Mouse (Mus musculus): ENCODE results near the gene Grm8. TPM values are rescaled to one million over a fixed set of nuclear protein-coding genes. Genes with fewer than 3 reads are reported as not detected.

Grm8 gene
- polyA plus RNA-seq, 1 experiment from 2014 or later: not detected

- ATAC-seq (no peak), DNase-seq (no peak)
- Histone ChIP-seq H3K27me3 (ENCODE audit: insufficient read depth, low read length) (no peaks in the 10 kb centered on the region), H3K4me1 (ENCODE audit: insufficient read depth) (no peaks in the 10 kb centered on the region), H3K4me3 (ENCODE audit: low read depth, low read length) (no peak overlapping the region), H3K4me2 (ENCODE audit: low read depth, low read length) (no peak overlapping the region), H3K36me3 (replicated peaks; ENCODE audit: insufficient read depth, low read length) (no peaks in the 10 kb centered on the region), H3K9ac (replicated peaks) (no peak overlapping the region), H3K27ac (ENCODE audit: low read depth) (no peak overlapping the region), H3K9me3 (ENCODE audit: low read length) (no peaks in the 10 kb centered on the region)
- no peak for TF ChIP-seq EP300 (IDR thresholded peaks at IDR 0.05; ENCODE audit: low read depth)
- no peak for TF ChIP-seq CTCF (IDR thresholded peaks at IDR 0.05; ENCODE audit: low read depth)
Observed at GRCm38 (mm10) chr6:27904358-27904757, 230.6 kb downstream of the Grm8 start.

- Histone ChIP-seq H3K9me3 (ENCODE audit: low read length) (no peaks in the 10 kb centered on the region), H3K4me3 (ENCODE audit: low read depth, low read length) (no peak overlapping the region), H3K4me2 (ENCODE audit: low read depth, low read length) (no peak overlapping the region), H3K36me3 (replicated peaks; ENCODE audit: insufficient read depth, low read length) (no peaks in the 10 kb centered on the region), H3K27me3 (ENCODE audit: insufficient read depth, low read length) (no peaks in the 10 kb centered on the region), H3K4me1 (ENCODE audit: insufficient read depth) (no peaks in the 10 kb centered on the region), H3K27ac (ENCODE audit: low read depth) (no peak overlapping the region), H3K9ac (replicated peaks) (no peak overlapping the region)
- DNase-seq (no peak), ATAC-seq (no peak)
- TF ChIP-seq CTCF (IDR thresholded peaks at IDR 0.05; ENCODE audit: low read depth) (no peak), EP300 (IDR thresholded peaks at IDR 0.05; ENCODE audit: low read depth) (no peak)
- WGBS (ENCODE audit: insufficient replicate concordance): 72% methylated on average over 1 of the region's 1 CpGs
Observed at GRCm38 (mm10) chr6:27902224-27902623, 232.8 kb downstream of the Grm8 start.

- Histone ChIP-seq H3K9ac (replicated peaks) (no peak overlapping the region), H3K9me3 (ENCODE audit: low read length) (no peaks in the 10 kb centered on the region), H3K27ac (ENCODE audit: low read depth) (no peak overlapping the region), H3K4me2 (ENCODE audit: low read depth, low read length) (no peak overlapping the region), H3K4me3 (ENCODE audit: low read depth, low read length) (no peak overlapping the region), H3K4me1 (ENCODE audit: insufficient read depth) (no peaks in the 10 kb centered on the region), H3K27me3 (ENCODE audit: insufficient read depth, low read length) (no peaks in the 10 kb centered on the region), H3K36me3 (replicated peaks; ENCODE audit: insufficient read depth, low read length) (no peaks in the 10 kb centered on the region)
- DNase-seq (no peak), ATAC-seq (no peak)
- WGBS (ENCODE audit: insufficient replicate concordance): 63% methylated on average over 3 of the region's 3 CpGs
- TF ChIP-seq CTCF (IDR thresholded peaks at IDR 0.05; ENCODE audit: low read depth) (no peak), EP300 (IDR thresholded peaks at IDR 0.05; ENCODE audit: low read depth) (peak; percentile 56)
Observed at GRCm38 (mm10) chr6:27901396-27901795, 233.6 kb downstream of the Grm8 start.

- H3K9ac ChIP-seq (replicated peaks): no peak overlapping the region
Observed at GRCm38 (mm10) chr6:27895153-27895552, 239.8 kb downstream of the Grm8 start.

GRCm38 (mm10) chr6:27892886-27893285 lies 242.1 kb downstream of the Grm8 start:
- H3K9ac ChIP-seq (replicated peaks): no peak overlapping the region
- no peaks in the 10 kb centered on the region for H3K9me3 ChIP-seq (ENCODE audit: low read length)
- no peaks in the 10 kb centered on the region for H3K4me1 ChIP-seq (ENCODE audit: insufficient read depth)
- no peaks in the 10 kb centered on the region for H3K27me3 ChIP-seq (ENCODE audit: insufficient read depth, low read length)
- no peak for ATAC-seq
- H3K36me3 ChIP-seq (replicated peaks; ENCODE audit: insufficient read depth, low read length): no peaks in the 10 kb centered on the region
- no peak overlapping the region for H3K27ac ChIP-seq (ENCODE audit: low read depth)
- 78% methylated on average over 1 of the region's 1 CpGs for WGBS (ENCODE audit: insufficient replicate concordance)
- no peak overlapping the region for H3K4me2 ChIP-seq (ENCODE audit: low read depth, low read length)
- TF ChIP-seq CTCF (IDR thresholded peaks at IDR 0.05; ENCODE audit: low read depth): no peak
- no peak for TF ChIP-seq EP300 (IDR thresholded peaks at IDR 0.05; ENCODE audit: low read depth)
- DNase-seq: no peak
- no peak overlapping the region for H3K4me3 ChIP-seq (ENCODE audit: low read depth, low read length)

More at GRCm38 (mm10) chr6:27895153-27895552, 239.8 kb downstream of the Grm8 start:
- TF ChIP-seq EP300 (IDR thresholded peaks at IDR 0.05; ENCODE audit: low read depth): no peak
- TF ChIP-seq CTCF (IDR thresholded peaks at IDR 0.05; ENCODE audit: low read depth): no peak
- WGBS (ENCODE audit: insufficient replicate concordance): 59% methylated on average over 1 of the region's 1 CpGs
- H3K27ac ChIP-seq (ENCODE audit: low read depth): no peak overlapping the region
- DNase-seq (no peak), ATAC-seq (no peak)
- no peak overlapping the region for H3K4me3 ChIP-seq (ENCODE audit: low read depth, low read length)
- H3K27me3 ChIP-seq (ENCODE audit: insufficient read depth, low read length): no peaks in the 10 kb centered on the region
- no peak overlapping the region for H3K4me2 ChIP-seq (ENCODE audit: low read depth, low read length)
- no peaks in the 10 kb centered on the region for H3K9me3 ChIP-seq (ENCODE audit: low read length)
- H3K36me3 ChIP-seq (replicated peaks; ENCODE audit: insufficient read depth, low read length): no peaks in the 10 kb centered on the region
- H3K4me1 ChIP-seq (ENCODE audit: insufficient read depth): no peaks in the 10 kb centered on the region

GRCm38 (mm10) chr6:27888391-27888790 lies 246.6 kb downstream of the Grm8 start:
- ATAC-seq: peak; percentile 15; the same call in 1 of the 2 replicates
- TF ChIP-seq CTCF (IDR thresholded peaks at IDR 0.05; ENCODE audit: low read depth) (no peak), EP300 (IDR thresholded peaks at IDR 0.05; ENCODE audit: low read depth) (no peak)

GRCm38 (mm10) chr6:27887922-27888321 lies 247.1 kb downstream of the Grm8 start:
- Histone ChIP-seq H3K9ac (replicated peaks) (no peak overlapping the region), H3K27ac (ENCODE audit: low read depth) (no peak overlapping the region), H3K9me3 (ENCODE audit: low read length) (no peaks in the 10 kb centered on the region), H3K4me2 (ENCODE audit: low read depth, low read length) (0 out of 2 replicates have a peak overlapping the region, but pooled peaks have one; percentile 20), H3K27me3 (ENCODE audit: insufficient read depth, low read length) (no peaks in the 10 kb centered on the region), H3K36me3 (replicated peaks; ENCODE audit: insufficient read depth, low read length) (no peaks in the 10 kb centered on the region), H3K4me1 (ENCODE audit: insufficient read depth) (no peaks in the 10 kb centered on the region), H3K4me3 (ENCODE audit: low read depth, low read length) (no peak overlapping the region)
- 60% methylated on average over 1 of the region's 1 CpGs for whole genome bisulfite sequencing (ENCODE audit: insufficient replicate concordance)
- no peak for TF ChIP-seq CTCF (IDR thresholded peaks at IDR 0.05; ENCODE audit: low read depth)
- peak; percentile 72 for TF ChIP-seq EP300 (IDR thresholded peaks at IDR 0.05; ENCODE audit: low read depth)
- DNase-seq: peak; percentile 15
- ATAC-seq: peak; percentile 84

More at GRCm38 (mm10) chr6:27888391-27888790, 246.6 kb downstream of the Grm8 start:
- Histone ChIP-seq H3K4me1 (ENCODE audit: insufficient read depth) (no peaks in the 10 kb centered on the region), H3K27ac (ENCODE audit: low read depth) (no peak overlapping the region), H3K36me3 (replicated peaks; ENCODE audit: insufficient read depth, low read length) (no peaks in the 10 kb centered on the region), H3K9me3 (ENCODE audit: low read length) (no peaks in the 10 kb centered on the region), H3K27me3 (ENCODE audit: insufficient read depth, low read length) (no peaks in the 10 kb centered on the region), H3K4me3 (ENCODE audit: low read depth, low read length) (no peak overlapping the region), H3K4me2 (ENCODE audit: low read depth, low read length) (0 out of 2 replicates have a peak overlapping the region, but pooled peaks have one; percentile 20), H3K9ac (replicated peaks) (no peak overlapping the region)
- 81% methylated on average over 2 of the region's 2 CpGs for WGBS (ENCODE audit: insufficient replicate concordance)
- DNase-seq: no peak
